Mouse (Mus musculus): Measurements from ENCODE around the gene Psmb5. TPM values are rescaled to one million over a fixed set of nuclear protein-coding genes. Genes with fewer than 3 reads are reported as not detected.

Psmb5 gene
- polyA plus RNA-seq, 1 experiment from 2014 or later = 414 TPM

DNA sequence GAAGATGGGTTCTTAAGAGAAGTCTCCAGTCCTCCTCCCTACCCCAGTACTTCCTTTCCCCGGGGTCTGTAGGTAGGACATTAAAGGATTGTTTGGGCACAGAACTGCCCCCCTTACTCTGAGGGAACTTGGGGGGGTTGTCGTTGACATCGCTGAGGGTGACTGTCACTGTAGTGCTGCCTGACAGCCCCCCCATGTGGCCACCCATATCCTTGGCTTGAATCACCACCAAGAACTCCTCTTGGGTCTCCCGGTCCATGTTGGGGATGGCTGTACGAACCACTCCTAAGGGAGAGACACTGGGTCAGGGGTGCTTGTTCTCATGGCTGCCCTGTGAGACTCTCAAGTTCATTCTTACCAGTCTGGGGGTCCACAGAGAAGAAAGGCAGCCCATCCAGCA lies 20.4 kb upstream of the Psmb5 start:
- H3K36me3 ChIP-seq (ENCODE audit: control insufficient read depth, insufficient read depth, low read length) = peaks cover 8% of the 10 kb centered on the region; the same call in 1 of the 2 replicates
- ATAC-seq (replicated peaks; ENCODE audit: low FRiP score) (no peak), DNase-seq (ENCODE audit: low spot score) (no peak)
- no peak overlapping the region for H3K4me2 ChIP-seq (ENCODE audit: low read depth, low read length, severe bottlenecking)
- H3K4me1 ChIP-seq (replicated peaks; ENCODE audit: control insufficient read depth, insufficient read depth, low read length) = peaks cover 7% of the 10 kb centered on the region
- H3K27me3 ChIP-seq (ENCODE audit: control insufficient read depth, insufficient read depth, low read length) = no peaks in the 10 kb centered on the region
- H3K9ac ChIP-seq (ENCODE audit: low read length) = no peak overlapping the region
- H3K9me3 ChIP-seq (ENCODE audit: control insufficient read depth, low read length) = no peaks in the 10 kb centered on the region
- WGBS = 81% methylated on average over 5 of the region's 5 CpGs
- no peak overlapping the region for H3K4me3 ChIP-seq (ENCODE audit: low read depth, low read length)
- H3K27ac ChIP-seq (ENCODE audit: low read depth, low read length) = no peak overlapping the region

DNA sequence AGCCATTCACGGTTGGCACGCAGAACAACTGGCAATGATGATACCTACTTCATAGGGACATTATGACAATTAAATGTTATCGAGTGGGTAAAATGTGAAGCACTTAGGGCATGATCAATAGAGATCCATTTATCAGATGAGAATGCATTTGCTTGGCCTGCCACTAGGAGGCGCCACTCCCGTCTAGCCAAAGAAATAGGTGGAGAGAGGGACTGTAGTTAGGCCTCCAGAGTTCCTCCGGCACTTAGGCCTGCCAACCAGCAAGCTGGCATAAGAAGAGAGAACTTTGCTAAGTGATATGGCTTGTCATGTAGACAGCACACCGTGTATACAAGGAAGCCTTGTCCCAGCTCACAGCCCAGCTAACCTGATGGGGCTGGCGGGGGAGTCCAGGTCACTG lies 19.1 kb upstream of the Psmb5 start:
- WGBS = 49% methylated on average over 8 of the region's 8 CpGs
- Histone ChIP-seq H3K27ac (ENCODE audit: low read depth, low read length) (no peak overlapping the region), H3K36me3 (ENCODE audit: control insufficient read depth, insufficient read depth, low read length) (peaks cover 13% of the 10 kb centered on the region; the same call in 1 of the 2 replicates), H3K4me1 (replicated peaks; ENCODE audit: control insufficient read depth, insufficient read depth, low read length) (peaks cover 7% of the 10 kb centered on the region), H3K9ac (ENCODE audit: low read length) (no peak overlapping the region), H3K4me2 (ENCODE audit: low read depth, low read length, severe bottlenecking) (no peak overlapping the region), H3K4me3 (ENCODE audit: low read depth, low read length) (no peak overlapping the region), H3K9me3 (ENCODE audit: control insufficient read depth, low read length) (no peaks in the 10 kb centered on the region), H3K27me3 (ENCODE audit: control insufficient read depth, insufficient read depth, low read length) (no peaks in the 10 kb centered on the region)
- no peak for ATAC-seq (replicated peaks; ENCODE audit: low FRiP score)
- peak; percentile 85 for DNase-seq (ENCODE audit: low spot score)

DNA sequence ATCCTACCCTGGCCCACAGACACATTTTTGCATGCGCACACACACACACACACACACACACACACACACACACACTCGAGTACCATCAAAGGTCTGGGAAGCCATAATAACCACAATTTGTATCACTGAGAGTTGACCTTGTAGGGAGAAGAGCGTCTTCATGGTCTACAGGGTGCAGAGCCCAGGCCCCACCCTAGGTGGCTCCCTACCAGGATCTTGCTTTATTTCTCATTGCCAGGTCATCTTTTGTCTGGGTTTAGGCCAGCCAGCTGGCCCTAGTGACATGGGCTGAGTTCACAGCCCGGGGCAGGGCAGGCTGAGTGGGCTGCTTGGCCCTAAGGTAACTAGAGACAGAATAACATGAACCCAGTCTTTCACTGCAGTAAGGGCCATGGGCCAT lies 16.4 kb upstream of the Psmb5 start:
- H3K9me3 ChIP-seq (ENCODE audit: control insufficient read depth, low read length) = no peaks in the 10 kb centered on the region
- H3K9ac ChIP-seq (ENCODE audit: low read length) = no peak overlapping the region
- H3K4me1 ChIP-seq (replicated peaks; ENCODE audit: control insufficient read depth, insufficient read depth, low read length) = no peaks in the 10 kb centered on the region
- H3K27me3 ChIP-seq (ENCODE audit: control insufficient read depth, insufficient read depth, low read length) = no peaks in the 10 kb centered on the region
- DNase-seq (ENCODE audit: low spot score) = no peak
- H3K4me3 ChIP-seq (ENCODE audit: low read depth, low read length) = no peak overlapping the region
- peaks cover 13% of the 10 kb centered on the region; the same call in 1 of the 2 replicates for H3K36me3 ChIP-seq (ENCODE audit: control insufficient read depth, insufficient read depth, low read length)
- no peak overlapping the region for H3K4me2 ChIP-seq (ENCODE audit: low read depth, low read length, severe bottlenecking)
- WGBS = 90% methylated on average over 4 of the region's 4 CpGs
- ATAC-seq (replicated peaks; ENCODE audit: low FRiP score) = no peak
- no peak overlapping the region for H3K27ac ChIP-seq (ENCODE audit: low read depth, low read length)

DNA sequence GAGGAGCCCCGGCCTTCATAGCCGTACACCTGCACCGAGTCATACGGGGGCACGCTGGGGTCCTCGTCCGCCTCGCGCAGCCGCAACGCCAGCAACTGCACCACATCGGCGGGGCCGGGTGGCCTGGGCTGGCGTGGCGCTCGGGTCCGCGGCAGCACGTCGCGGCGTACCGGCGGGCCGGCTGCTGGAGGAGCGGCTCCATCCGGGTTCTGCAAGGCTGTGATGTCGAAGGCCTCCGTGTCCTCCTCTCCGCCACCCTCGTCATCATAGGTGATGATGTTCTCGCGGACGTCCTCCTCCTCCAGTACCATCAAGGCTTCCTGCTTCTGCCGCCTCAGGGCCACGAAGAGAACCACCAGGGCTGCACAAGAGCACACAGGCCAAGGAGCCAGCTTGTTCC lies 14.4 kb upstream of the Psmb5 start:
- no peaks in the 10 kb centered on the region for H3K27me3 ChIP-seq (ENCODE audit: control insufficient read depth, insufficient read depth, low read length)
- ATAC-seq (replicated peaks; ENCODE audit: low FRiP score) = no peak
- no peaks in the 10 kb centered on the region for H3K9me3 ChIP-seq (ENCODE audit: control insufficient read depth, low read length)
- no peak for DNase-seq (ENCODE audit: low spot score)
- no peak overlapping the region for H3K27ac ChIP-seq (ENCODE audit: low read depth, low read length)
- H3K4me3 ChIP-seq (ENCODE audit: low read depth, low read length) = no peak overlapping the region
- no peak overlapping the region for H3K9ac ChIP-seq (ENCODE audit: low read length)
- H3K4me1 ChIP-seq (replicated peaks; ENCODE audit: control insufficient read depth, insufficient read depth, low read length) = no peaks in the 10 kb centered on the region
- 91% methylated on average over 37 of the region's 37 CpGs for WGBS
- H3K36me3 ChIP-seq (ENCODE audit: control insufficient read depth, insufficient read depth, low read length) = peaks cover 13% of the 10 kb centered on the region; the same call in 1 of the 2 replicates
- no peak overlapping the region for H3K4me2 ChIP-seq (ENCODE audit: low read depth, low read length, severe bottlenecking)

GRCm38 (mm10) chr14:54631240-54631599 lies 13.4 kb upstream of the Psmb5 start:
- H3K4me3 ChIP-seq (ENCODE audit: low read depth, low read length) = no peak overlapping the region
- ATAC-seq (replicated peaks; ENCODE audit: low FRiP score) = no peak
- H3K4me1 ChIP-seq (replicated peaks; ENCODE audit: control insufficient read depth, insufficient read depth, low read length) = no peaks in the 10 kb centered on the region
- no peak overlapping the region for H3K4me2 ChIP-seq (ENCODE audit: low read depth, low read length, severe bottlenecking)
- peaks cover 13% of the 10 kb centered on the region; the same call in 1 of the 2 replicates for H3K36me3 ChIP-seq (ENCODE audit: control insufficient read depth, insufficient read depth, low read length)
- no peak overlapping the region for H3K9ac ChIP-seq (ENCODE audit: low read length)
- WGBS = 81% methylated on average over 4 of the region's 4 CpGs
- H3K9me3 ChIP-seq (ENCODE audit: control insufficient read depth, low read length) = no peaks in the 10 kb centered on the region
- DNase-seq (ENCODE audit: low spot score) = no peak
- H3K27ac ChIP-seq (ENCODE audit: low read depth, low read length) = no peak overlapping the region
- no peaks in the 10 kb centered on the region for H3K27me3 ChIP-seq (ENCODE audit: control insufficient read depth, insufficient read depth, low read length)

DNA sequence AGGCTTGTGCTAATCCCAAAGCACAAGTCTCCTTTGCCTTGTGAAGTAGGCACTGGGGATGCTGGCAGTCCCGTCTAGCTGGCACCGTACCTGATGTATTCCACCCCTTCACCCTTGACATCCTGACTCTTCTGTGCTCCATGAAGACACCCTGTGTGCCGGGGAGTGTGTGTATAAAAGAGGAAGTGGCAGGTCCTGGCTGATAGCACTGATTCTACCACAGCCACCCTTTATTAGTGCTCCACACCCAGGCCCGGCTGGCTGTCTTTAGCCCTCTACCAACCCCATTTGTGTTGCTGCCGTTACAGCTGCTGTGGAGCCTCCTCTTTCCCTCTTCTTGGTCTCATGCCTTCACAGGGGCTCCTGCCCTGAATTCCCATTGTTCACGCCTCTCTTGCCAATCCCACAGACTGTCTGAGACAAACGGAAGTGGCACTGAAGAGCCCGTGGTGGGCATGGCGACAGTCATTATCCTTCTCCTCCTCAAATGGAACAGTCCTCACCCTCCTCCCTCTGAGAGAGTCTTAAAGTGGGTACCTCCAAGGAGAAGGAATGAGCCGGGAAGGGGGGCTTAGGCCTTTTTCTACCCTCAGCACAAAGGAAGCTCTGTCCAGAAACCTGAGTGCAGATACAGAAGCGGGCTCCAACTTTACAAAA lies 12.9 kb upstream of the Psmb5 start:
- no peak for DNase-seq (ENCODE audit: low spot score)
- H3K4me2 ChIP-seq (ENCODE audit: low read depth, low read length, severe bottlenecking) = no peak overlapping the region
- H3K27me3 ChIP-seq (ENCODE audit: control insufficient read depth, insufficient read depth, low read length) = no peaks in the 10 kb centered on the region
- no peak for ATAC-seq (replicated peaks; ENCODE audit: low FRiP score)
- H3K9me3 ChIP-seq (ENCODE audit: control insufficient read depth, low read length) = no peaks in the 10 kb centered on the region
- H3K4me1 ChIP-seq (replicated peaks; ENCODE audit: control insufficient read depth, insufficient read depth, low read length) = no peaks in the 10 kb centered on the region
- H3K9ac ChIP-seq (ENCODE audit: low read length) = no peak overlapping the region
- WGBS = 84% methylated on average over 11 of the region's 11 CpGs
- peaks cover 13% of the 10 kb centered on the region; the same call in 1 of the 2 replicates for H3K36me3 ChIP-seq (ENCODE audit: control insufficient read depth, insufficient read depth, low read length)
- H3K27ac ChIP-seq (ENCODE audit: low read depth, low read length) = no peak overlapping the region
- no peak overlapping the region for H3K4me3 ChIP-seq (ENCODE audit: low read depth, low read length)

- no peak overlapping the region for H3K9ac ChIP-seq (ENCODE audit: low read length)
- 86% methylated on average over 2 of the region's 2 CpGs for WGBS
Observed at GRCm38 (mm10) chr14:54629797-54630196, 12.0 kb upstream of the Psmb5 start.

GRCm38 (mm10) chr14:54628103-54628502 lies 10.3 kb upstream of the Psmb5 start:
- ATAC-seq (replicated peaks; ENCODE audit: low FRiP score) (no peak), DNase-seq (ENCODE audit: low spot score) (no peak)
- no peak overlapping the region for H3K27ac ChIP-seq (ENCODE audit: low read depth, low read length)
- H3K4me2 ChIP-seq (ENCODE audit: low read depth, low read length, severe bottlenecking) = no peak overlapping the region
- no peak overlapping the region for H3K9ac ChIP-seq (ENCODE audit: low read length)
- H3K36me3 ChIP-seq (ENCODE audit: control insufficient read depth, insufficient read depth, low read length) = peaks cover 9% of the 10 kb centered on the region; the same call in 1 of the 2 replicates
- no peaks in the 10 kb centered on the region for H3K27me3 ChIP-seq (ENCODE audit: control insufficient read depth, insufficient read depth, low read length)
- H3K9me3 ChIP-seq (ENCODE audit: control insufficient read depth, low read length) = no peaks in the 10 kb centered on the region
- H3K4me1 ChIP-seq (replicated peaks; ENCODE audit: control insufficient read depth, insufficient read depth, low read length) = no peaks in the 10 kb centered on the region
- 76% methylated on average over 5 of the region's 5 CpGs for WGBS
- H3K4me3 ChIP-seq (ENCODE audit: low read depth, low read length) = no peak overlapping the region

More at GRCm38 (mm10) chr14:54629797-54630196, 12.0 kb upstream of the Psmb5 start:
- Histone ChIP-seq H3K9me3 (ENCODE audit: control insufficient read depth, low read length) (no peaks in the 10 kb centered on the region), H3K4me2 (ENCODE audit: low read depth, low read length, severe bottlenecking) (no peak overlapping the region), H3K4me1 (replicated peaks; ENCODE audit: control insufficient read depth, insufficient read depth, low read length) (no peaks in the 10 kb centered on the region), H3K4me3 (ENCODE audit: low read depth, low read length) (no peak overlapping the region), H3K36me3 (ENCODE audit: control insufficient read depth, insufficient read depth, low read length) (peaks cover 13% of the 10 kb centered on the region; the same call in 1 of the 2 replicates), H3K27ac (ENCODE audit: low read depth, low read length) (no peak overlapping the region), H3K27me3 (ENCODE audit: control insufficient read depth, insufficient read depth, low read length) (no peaks in the 10 kb centered on the region)
- DNase-seq (ENCODE audit: low spot score) = no peak
- ATAC-seq (replicated peaks; ENCODE audit: low FRiP score) = no peak

DNA sequence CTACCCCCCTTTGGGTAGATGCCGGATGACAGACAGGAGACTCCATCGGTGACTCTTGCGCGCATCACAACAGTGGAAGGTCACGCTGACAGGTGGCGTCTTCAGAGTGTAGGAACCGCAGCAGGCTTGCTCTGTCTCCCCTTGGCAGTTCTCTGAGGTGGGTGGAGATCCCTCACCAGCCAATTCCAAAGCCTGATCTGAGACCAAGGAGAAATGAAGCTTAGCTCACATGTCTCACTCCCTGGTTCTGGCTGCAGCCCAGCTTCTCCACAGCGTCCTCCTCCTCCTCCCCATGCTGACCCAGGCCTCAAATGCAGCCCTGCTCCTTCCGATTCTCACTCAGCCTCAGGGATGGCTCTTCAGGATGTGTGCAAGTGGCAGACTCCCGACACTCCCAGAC lies 7.2 kb upstream of the Psmb5 start:
- Histone ChIP-seq H3K36me3 (ENCODE audit: control insufficient read depth, insufficient read depth, low read length) (no peaks in the 10 kb centered on the region), H3K4me3 (ENCODE audit: low read depth, low read length) (no peak overlapping the region), H3K9ac (ENCODE audit: low read length) (no peak overlapping the region), H3K9me3 (ENCODE audit: control insufficient read depth, low read length) (no peaks in the 10 kb centered on the region), H3K27me3 (ENCODE audit: control insufficient read depth, insufficient read depth, low read length) (no peaks in the 10 kb centered on the region), H3K4me1 (replicated peaks; ENCODE audit: control insufficient read depth, insufficient read depth, low read length) (no peaks in the 10 kb centered on the region), H3K27ac (ENCODE audit: low read depth, low read length) (no peak overlapping the region), H3K4me2 (ENCODE audit: low read depth, low read length, severe bottlenecking) (no peak overlapping the region)
- WGBS = 83% methylated on average over 10 of the region's 10 CpGs
- no peak for DNase-seq (ENCODE audit: low spot score)
- ATAC-seq (replicated peaks; ENCODE audit: low FRiP score) = no peak

Measured in forebrain, embryonic 11.5 days (tissue).